Comparison of ENCODE assay signal across 15 mouse cellular contexts in genomic region chr15:96660590-96661141, GRCm38 (mm10). TPM values are rescaled to one million over a fixed set of nuclear protein-coding genes. Genes with fewer than 3 reads are reported as not detected.
A peak's percentile ranks its signal among the peaks of the same experiment; 100 is the strongest.
DNase-seq lines count a peak whose midpoint lies in the region; ATAC-seq and TF ChIP-seq lines count a peak whose summit lies in the region.
"Had no signal": no experiment of that assay in that cellular context is flagged by ENCODE, and none has a peak within 500 bp of the region (broad histone marks: within the 10 kb centered on the region; RNA-seq: fewer than 3 reads in every experiment).

No protein-coding gene starts in this region.

- H3K4me3 ChIP-seq in lung, embryonic 16.5 days (ENCODE audit: low read length): no peak overlapping the region
- no peak overlapping the region for H3K4me3 ChIP-seq in heart, embryonic 16.5 days (ENCODE audit: low read length)
- no peak overlapping the region for H3K4me3 ChIP-seq in liver, embryonic 13.5 days (replicated peaks)
- H3K4me3 ChIP-seq in stomach, postnatal 0 days (ENCODE audit: low read depth, low read length): no peak overlapping the region
- H3K4me3 ChIP-seq: forebrain, embryonic 13.5 days; midbrain, embryonic 13.5 days had no signal

- no peaks in the 10 kb centered on the region for H3K27me3 ChIP-seq in lung, embryonic 16.5 days (ENCODE audit: control insufficient read depth, insufficient read depth, low read depth, low read length)
- H3K27me3 ChIP-seq in heart, embryonic 16.5 days (ENCODE audit: control insufficient read depth, insufficient read depth, low read length): no peaks in the 10 kb centered on the region
- H3K27me3 ChIP-seq in liver, embryonic 13.5 days: peaks cover 3% of the 10 kb centered on the region; the same call in 1 of the 2 replicates
- no peaks in the 10 kb centered on the region for H3K27me3 ChIP-seq in stomach, postnatal 0 days (ENCODE audit: control insufficient read depth, insufficient read depth, low read length)
- H3K27me3 ChIP-seq: forebrain, embryonic 13.5 days had no signal

- TF ChIP-seq CTCF in stomach, postnatal 0 days (IDR thresholded peaks at IDR 0.05; ENCODE audit: low read depth): no peak

- no peak for DNase-seq in lung, postnatal 36 days
- no peak for DNase-seq in liver, embryonic 13.5 days
- DNase-seq in stomach, postnatal 0 days (ENCODE audit: low spot score): no peak
- DNase-seq in right cerebral cortex, postnatal 10 days (ENCODE audit: low spot score in 2 of 2): no peak
- DNase-seq in frontal cortex, postnatal 10 days (ENCODE audit: low spot score in 2 of 2): no peak
- DNase-seq: cerebellum, postnatal 10 days; embryo, embryonic 11 days; lung, postnatal 4 days; right cerebral cortex, postnatal 4 days; thymus, postnatal 25 days had no signal

- H3K4me1 ChIP-seq in lung, embryonic 16.5 days (replicated peaks; ENCODE audit: control insufficient read depth, insufficient read depth, low read length): peaks cover 3% of the 10 kb centered on the region; the same call in 1 of the 2 replicates
- H3K4me1 ChIP-seq in heart, embryonic 16.5 days (ENCODE audit: control insufficient read depth, insufficient read depth, low read length): peaks cover 13% of the 10 kb centered on the region
- H3K4me1 ChIP-seq in liver, embryonic 13.5 days (replicated peaks): peaks cover 7% of the 10 kb centered on the region
- H3K4me1 ChIP-seq in stomach, postnatal 0 days (replicated peaks; ENCODE audit: control insufficient read depth, insufficient read depth): no peaks in the 10 kb centered on the region
- H3K4me1 ChIP-seq: forebrain, embryonic 13.5 days had no signal

- WGBS in lung, embryonic 16.5 days: 35% methylated on average over 13 of the region's 13 CpGs
- WGBS in heart, embryonic 16.5 days: 20% methylated on average over 13 of the region's 13 CpGs
- WGBS in liver, embryonic 13.5 days (ENCODE audit: insufficient replicate concordance): 31% methylated on average over 13 of the region's 13 CpGs
- WGBS in stomach, postnatal 0 days: 48% methylated on average over 13 of the region's 13 CpGs

- peak; percentile 52; the same call in 1 of the 2 replicates for ATAC-seq in lung, embryonic 16.5 days (ENCODE audit: low read depth)
- peak; percentile 54; the same call in 1 of the 2 replicates for ATAC-seq in heart, embryonic 16.5 days (replicated peaks; ENCODE audit: extremely low read depth, insufficient read depth, low FRiP score)
- peak; percentile 43; the same call in 1 of the 2 replicates for ATAC-seq in liver, embryonic 13.5 days (ENCODE audit: low read depth)
- ATAC-seq in stomach, postnatal 0 days (ENCODE audit: low FRiP score, low TSS enrichment): peak; percentile 57
- ATAC-seq: forebrain, embryonic 13.5 days; midbrain, embryonic 13.5 days had no signal

- H3K9me3 ChIP-seq in lung, embryonic 16.5 days (ENCODE audit: control insufficient read depth, low read length): no peaks in the 10 kb centered on the region
- no peaks in the 10 kb centered on the region for H3K9me3 ChIP-seq in heart, embryonic 16.5 days (replicated peaks; ENCODE audit: control insufficient read depth, low read length)
- H3K9me3 ChIP-seq in liver, embryonic 13.5 days (replicated peaks): no peaks in the 10 kb centered on the region
- H3K9me3 ChIP-seq in stomach, postnatal 0 days (ENCODE audit: control insufficient read depth, low read length): no peaks in the 10 kb centered on the region
- H3K9me3 ChIP-seq: forebrain, embryonic 13.5 days; midbrain, embryonic 13.5 days had no signal

- H3K9ac ChIP-seq in lung, embryonic 16.5 days (ENCODE audit: low read length): no peak overlapping the region
- no peak overlapping the region for H3K9ac ChIP-seq in heart, embryonic 16.5 days (ENCODE audit: low read length)
- no peak overlapping the region for H3K9ac ChIP-seq in liver, embryonic 13.5 days
- H3K9ac ChIP-seq in stomach, postnatal 0 days (ENCODE audit: low read length): no peak overlapping the region
- H3K9ac ChIP-seq: forebrain, embryonic 13.5 days; midbrain, embryonic 13.5 days had no signal

- no peak overlapping the region for H3K4me2 ChIP-seq in lung, embryonic 16.5 days (ENCODE audit: low read depth, low read length)
- H3K4me2 ChIP-seq in heart, embryonic 16.5 days (ENCODE audit: low read depth, low read length): peak overlapping the region; percentile 42; the same call in 1 of the 2 replicates
- H3K4me2 ChIP-seq in liver, embryonic 13.5 days: no peak overlapping the region
- H3K4me2 ChIP-seq in stomach, postnatal 0 days (replicated peaks; ENCODE audit: low read depth): no peak overlapping the region
- H3K4me2 ChIP-seq: forebrain, embryonic 13.5 days; midbrain, embryonic 13.5 days had no signal

- no peak for TF ChIP-seq EP300 in stomach, postnatal 0 days (optimal IDR thresholded peaks at IDR 0.05)

- H3K27ac ChIP-seq in lung, embryonic 16.5 days (ENCODE audit: low read length): no peak overlapping the region
- no peak overlapping the region for H3K27ac ChIP-seq in heart, embryonic 16.5 days (ENCODE audit: low read length)
- H3K27ac ChIP-seq in liver, embryonic 13.5 days: no peak overlapping the region
- no peak overlapping the region for H3K27ac ChIP-seq in stomach, postnatal 0 days (replicated peaks)
- H3K27ac ChIP-seq: forebrain, embryonic 13.5 days; kidney, postnatal 0 days; midbrain, embryonic 13.5 days had no signal

- no peaks in the 10 kb centered on the region for H3K36me3 ChIP-seq in lung, embryonic 16.5 days (ENCODE audit: control insufficient read depth, insufficient read depth, low read length)
- no peaks in the 10 kb centered on the region for H3K36me3 ChIP-seq in heart, embryonic 16.5 days (ENCODE audit: control insufficient read depth, insufficient read depth)
- no peaks in the 10 kb centered on the region for H3K36me3 ChIP-seq in liver, embryonic 13.5 days
- H3K36me3 ChIP-seq in stomach, postnatal 0 days (ENCODE audit: control insufficient read depth, insufficient read depth, low read length): no peaks in the 10 kb centered on the region
- H3K36me3 ChIP-seq: midbrain, embryonic 13.5 days had no signal

RNA-seq across cellular contexts. Expression of gene Slc38a1, which starts 18.0 kb away (rescaled TPM):
- 47.5 and 48.8 TPM in 2 replicates for polyA plus RNA-seq in lung, embryonic 16.5 days (2015; fragmentation: Nextera tagmentation; extraction: Ambion mirVana)
- polyA plus RNA-seq in heart, embryonic 16.5 days (2015; fragmentation: Nextera tagmentation; extraction: Ambion mirVana): 70.7 and 71.2 TPM in 2 replicates
- 29.6 and 40.1 TPM in 2 replicates for polyA plus RNA-seq in liver, embryonic 13.5 days (2015; fragmentation: Nextera tagmentation; extraction: Ambion mirVana)
- polyA plus RNA-seq in stomach, postnatal 0 days (2015; fragmentation: Nextera tagmentation; extraction: Ambion mirVana): 34.4 and 38.5 TPM in 2 replicates

RNA-seq across cellular contexts. Expression of gene Slc38a2, which starts 38.9 kb away (rescaled TPM):
- 143 and 155 TPM in 2 replicates for polyA plus RNA-seq in lung, embryonic 16.5 days (2015; fragmentation: Nextera tagmentation; extraction: Ambion mirVana)
- 178 and 190 TPM in 2 replicates for polyA plus RNA-seq in heart, embryonic 16.5 days (2015; fragmentation: Nextera tagmentation; extraction: Ambion mirVana)
- polyA plus RNA-seq in liver, embryonic 13.5 days (2015; fragmentation: Nextera tagmentation; extraction: Ambion mirVana): 33.8 and 45.3 TPM in 2 replicates
- 55.3 and 63.0 TPM in 2 replicates for polyA plus RNA-seq in stomach, postnatal 0 days (2015; fragmentation: Nextera tagmentation; extraction: Ambion mirVana)
